Mouse (Mus musculus) erythroid progenitor cell, adult 5-6 weeks (primary cell): Measurements from ENCODE around the gene 4930579G24Rik. TPM values are rescaled to one million over a fixed set of nuclear protein-coding genes. Genes with fewer than 3 reads are reported as not detected.
A peak's percentile ranks its signal among the peaks of the same experiment; 100 is the strongest.

Experiments
- ATAC-seq: replicated peaks from 2 replicates; pipeline ENCODE4 v1.8.0; 2016; ENCODE audit warnings: moderate number of reproducible peaks, mild to moderate bottlenecking, moderate TSS enrichment, inconsistent platforms; ENCODE audit not compliant: poor library complexity, low FRiP score, severe bottlenecking
- total RNA-seq, 2 experiments: library from RNA; stranded (forward) in 1 of 2; stranded (reverse) in 1 of 2; fragments of 150-400 nt in 1 of 2; fragments of 186-747, 209-891 nt in 1 of 2; gene quantifications; 2 replicates each; pipeline versions ENCODE4 v1.2.3 to v1.2.4; 2015 to 2017; ENCODE audit warnings: low replicate concordance in 2 of 2

Gene 4930579G24Rik
- total RNA-seq (2015; ENCODE audit: low replicate concordance) = 30.3 and 50.3 TPM in 2 replicates
- total RNA-seq (2017; ENCODE audit: low replicate concordance) = 14.9 and 22.4 TPM in 2 replicates

- peak; percentile 91 for ATAC-seq
Measured at GRCm38 (mm10) chr3:79628561-79629415, at the start of gene 4930579G24Rik. Gene 4930579G24Rik, plus strand, starts transcription at chr3:79629079.

GRCm38 (mm10) chr3:79579891-79580575 lies 48.8 kb upstream of the 4930579G24Rik start:
- peak; percentile 88 for ATAC-seq

GRCm38 (mm10) chr3:79586804-79587203 lies 42.1 kb upstream of the 4930579G24Rik start:
- peak; percentile 81 for ATAC-seq

- no peak for ATAC-seq
Measured at GRCm38 (mm10) chr3:79589671-79590070, 39.2 kb upstream of the 4930579G24Rik start.

GRCm38 (mm10) chr3:79590863-79591792 lies 37.8 kb upstream of the 4930579G24Rik start, which contains the start of gene Ppid:
Gene Ppid, plus strand, starts transcription at chr3:79591342.
- ATAC-seq = peak; percentile 95

- ATAC-seq = no peak
Measured at GRCm38 (mm10) chr3:79591793-79592471, 36.9 kb upstream of the 4930579G24Rik start.

GRCm38 (mm10) chr3:79595468-79595867 lies 33.4 kb upstream of the 4930579G24Rik start:
- ATAC-seq = no peak

- ATAC-seq = no peak
Measured at GRCm38 (mm10) chr3:79609886-79610285, 19.0 kb upstream of the 4930579G24Rik start.

GRCm38 (mm10) chr3:79627484-79628181 lies 1.2 kb upstream of the 4930579G24Rik start:
- ATAC-seq = peak; percentile 30; the same call in 1 of the 2 replicates

- ATAC-seq = peak; percentile 40
Measured at GRCm38 (mm10) chr3:79628182-79628560, 708 bp upstream of the 4930579G24Rik start.

- ATAC-seq = peak; percentile 66
Measured at GRCm38 (mm10) chr3:79629416-79629730, 494 bp downstream of the 4930579G24Rik start, which contains the start of gene Etfdh. Gene Etfdh, minus strand, starts transcription at chr3:79629500.

- ATAC-seq = no peak
Measured at GRCm38 (mm10) chr3:79652129-79652528, 23.2 kb downstream of the 4930579G24Rik start.

- ATAC-seq = no peak
Measured at GRCm38 (mm10) chr3:79656682-79657081, 27.8 kb downstream of the 4930579G24Rik start.

- peak; percentile 49; the same call in 1 of the 2 replicates for ATAC-seq
Measured at GRCm38 (mm10) chr3:79664787-79665408, 36.0 kb downstream of the 4930579G24Rik start.

- no peak for ATAC-seq
Measured at GRCm38 (mm10) chr3:79670556-79670955, 41.7 kb downstream of the 4930579G24Rik start.

GRCm38 (mm10) chr3:79672188-79672587 lies 43.3 kb downstream of the 4930579G24Rik start:
- ATAC-seq = no peak

GRCm38 (mm10) chr3:79673082-79673481 lies 44.2 kb downstream of the 4930579G24Rik start:
- ATAC-seq = no peak

GRCm38 (mm10) chr3:79674641-79675040 lies 45.8 kb downstream of the 4930579G24Rik start:
- no peak for ATAC-seq
